Mouse (Mus musculus) embryonic facial prominence, embryonic 11.5 days (tissue): ENCODE measurements around the gene Cep135. TPM values are rescaled to one million over a fixed set of nuclear protein-coding genes. Genes with fewer than 3 reads are reported as not detected.

Source experiments
- ATAC-seq: fragments of 200-750 bp; cut with Nextera tagmentation; replicated peaks from 2 replicates; pipeline ENCODE4 v1.8.0; 2017; ENCODE audit warnings: low read depth; ENCODE audit not compliant: insufficient number of reproducible peaks, low FRiP score, low TSS enrichment
- DNase-seq: peaks from one replicate; pipeline ENCODE4 v3.0.0-alpha.2; 2015; ENCODE audit warnings: low spot score
- H3K27ac ChIP-seq: fragments of 300-500 bp; sonication (generic); replicated peaks from 2 replicates; pipeline ENCODE4 v1.5.1; 2014; ENCODE audit warnings: mild to moderate bottlenecking, low read depth, low read length, control low read depth
- H3K27me3 ChIP-seq: fragments of 300-500 bp; sonication (generic); 2 replicates; pipeline ENCODE4 v1.6.1; 2014; ENCODE audit warnings: mild to moderate bottlenecking, low read length, moderate library complexity, mixed read lengths; ENCODE audit not compliant: control insufficient read depth, insufficient read depth
- H3K36me3 ChIP-seq: fragments of 300-500 bp; sonication (generic); replicated peaks from 2 replicates; pipeline ENCODE4 v1.6.1; 2014; ENCODE audit warnings: low read depth, mild to moderate bottlenecking, low read length, moderate library complexity, mixed read lengths; ENCODE audit not compliant: control insufficient read depth, insufficient read depth
- H3K4me1 ChIP-seq: fragments of 300-500 bp; sonication (generic); 2 replicates; pipeline ENCODE4 v1.6.1; 2014; ENCODE audit warnings: low read length, mixed read lengths; ENCODE audit not compliant: control insufficient read depth, insufficient read depth
- H3K4me2 ChIP-seq: fragments of 300-500 bp; sonication (generic); 2 replicates; pipeline ENCODE4 v1.6.1; 2014; ENCODE audit warnings: low read depth, mild to moderate bottlenecking, control low read depth, low read length, moderate library complexity
- H3K4me3 ChIP-seq: fragments of 300-500 bp; sonication (generic); 2 replicates; pipeline ENCODE4 v1.5.1; 2014; ENCODE audit warnings: low read depth, low read length, control low read depth
- H3K9ac ChIP-seq: fragments of 300-500 bp; sonication (generic); replicated peaks from 2 replicates; pipeline ENCODE4 v1.6.1; 2014; ENCODE audit warnings: mild to moderate bottlenecking, control low read depth, low read length
- H3K9me3 ChIP-seq: fragments of 300-500 bp; sonication (generic); replicated peaks from 2 replicates; pipeline ENCODE4 v1.6.1; 2016; ENCODE audit warnings: mild to moderate bottlenecking, low read length, inconsistent platforms, mixed read lengths; ENCODE audit not compliant: control insufficient read depth
- WGBS: fragments of 180-500 bp; shearing (Covaris S2); extraction: QIAGEN DNeasy Blood & Tissue Kit; methylation state at CpG from one replicate; pipeline ENCODE4 v1.1.7; 2014; 5-methylcytosine and 5-hydroxymethylcytosine counted together
- polyA plus RNA-seq: library from polyadenylated mRNA; unstranded; fragments of >200 nt; fragmentation: Nextera tagmentation; extraction: Ambion mirVana; gene quantifications from 2 replicates; pipeline ENCODE4 v1.2.1, GENCODE M21; 2014

Cep135 gene
- polyA plus RNA-seq, 1 experiment from 2014 or later, result 13.3 TPM

DNA sequence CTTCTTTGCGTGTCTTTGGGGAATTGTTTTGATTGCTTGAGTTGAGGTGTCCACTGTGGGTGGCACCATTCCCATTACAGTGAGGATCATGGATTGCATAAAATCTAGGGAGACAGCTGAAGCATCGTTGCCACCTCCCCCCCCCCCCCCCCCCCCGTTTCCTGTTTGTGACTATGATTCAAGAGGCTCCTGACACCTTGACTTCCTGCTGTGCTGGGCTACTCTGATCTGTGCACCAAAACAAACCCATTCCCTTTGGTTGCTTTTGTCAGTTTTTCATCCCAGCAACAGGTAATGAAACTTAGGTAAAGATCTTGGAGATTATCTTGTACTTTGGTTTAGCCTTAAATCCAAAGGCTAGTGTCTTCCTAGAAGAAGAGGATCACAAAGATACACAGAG is 92.5 kb downstream of the Cep135 start:
- Histone ChIP-seq H3K4me1 (no peaks in the 10 kb centered on the region), H3K27ac (no peak overlapping the region), H3K36me3 (no peaks in the 10 kb centered on the region; the same call in 1 of the 2 replicates), H3K9ac (no peak overlapping the region), H3K4me3 (no peak overlapping the region), H3K4me2 (no peak overlapping the region), H3K27me3 (no peaks in the 10 kb centered on the region), H3K9me3 (no peaks in the 10 kb centered on the region)
- 86% methylated on average over 2 of the region's 3 CpGs for WGBS
- DNase-seq, result no peak
- no peak for ATAC-seq

DNA sequence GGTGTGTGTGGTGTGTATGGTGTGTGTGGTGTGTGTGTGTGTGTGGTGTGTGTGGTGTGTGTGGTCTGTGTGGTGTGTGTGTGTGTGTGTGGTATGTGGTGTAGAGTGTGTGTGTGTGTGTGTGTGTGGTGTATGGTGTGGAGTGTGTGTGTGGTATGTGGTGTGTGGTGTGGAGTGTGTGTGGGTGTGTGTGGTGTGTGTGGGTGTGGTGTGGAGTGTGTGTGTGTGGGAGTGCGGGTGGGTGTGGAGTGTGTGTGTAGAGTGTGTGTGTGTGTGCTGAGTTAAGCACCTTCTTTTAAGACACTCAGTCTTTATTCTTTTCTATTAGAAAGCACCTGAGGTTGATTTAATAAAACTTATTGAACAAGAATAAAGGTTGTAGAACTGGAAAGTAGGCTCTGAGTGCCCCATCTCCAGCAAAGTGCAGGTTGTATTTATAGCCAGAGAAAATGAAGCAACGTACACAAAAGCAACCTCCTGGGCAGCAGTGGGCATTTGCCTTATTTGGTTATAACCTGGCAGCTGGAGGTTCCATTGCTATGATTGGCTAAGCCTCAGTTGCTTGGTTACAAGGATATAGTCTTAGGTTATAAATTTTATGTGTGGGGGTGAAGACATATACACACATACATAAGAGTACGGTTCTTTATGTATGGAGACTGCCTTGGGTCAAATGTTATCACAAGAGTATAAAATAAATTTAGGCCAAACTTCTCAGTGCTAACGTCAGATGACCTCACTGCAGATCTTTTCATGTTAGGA is 93.6 kb downstream of the Cep135 start:
- no peaks in the 10 kb centered on the region for H3K9me3 ChIP-seq
- H3K9ac ChIP-seq, result no peak overlapping the region
- WGBS, result 82% methylated on average over 4 of the region's 4 CpGs
- DNase-seq (no peak), ATAC-seq (no peak)
- no peaks in the 10 kb centered on the region for H3K27me3 ChIP-seq
- no peak overlapping the region for H3K4me3 ChIP-seq
- no peaks in the 10 kb centered on the region for H3K4me1 ChIP-seq
- no peaks in the 10 kb centered on the region; the same call in 1 of the 2 replicates for H3K36me3 ChIP-seq
- H3K27ac ChIP-seq, result no peak overlapping the region
- no peak overlapping the region for H3K4me2 ChIP-seq

DNA sequence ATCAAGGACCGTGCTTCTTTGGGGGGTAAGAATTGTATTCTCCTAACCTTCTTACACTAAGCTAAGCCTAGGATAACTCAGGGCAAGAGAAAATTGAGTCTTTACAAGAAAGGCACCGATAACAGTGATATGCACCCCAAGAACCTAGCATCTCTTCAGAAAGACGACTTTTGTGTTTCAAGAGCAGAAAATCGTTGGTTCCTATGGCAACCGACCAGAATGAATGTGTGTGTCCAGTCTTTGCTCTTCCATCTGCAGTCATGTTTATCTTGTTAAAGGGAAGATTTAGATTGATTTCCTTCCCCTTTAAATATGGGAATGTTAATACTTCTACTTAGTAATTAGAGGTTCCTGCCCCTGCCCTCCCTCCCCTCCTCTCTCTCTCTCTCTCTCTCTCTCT is 95.0 kb downstream of the Cep135 start:
- no peak overlapping the region for H3K27ac ChIP-seq
- ATAC-seq, result no peak

DNA sequence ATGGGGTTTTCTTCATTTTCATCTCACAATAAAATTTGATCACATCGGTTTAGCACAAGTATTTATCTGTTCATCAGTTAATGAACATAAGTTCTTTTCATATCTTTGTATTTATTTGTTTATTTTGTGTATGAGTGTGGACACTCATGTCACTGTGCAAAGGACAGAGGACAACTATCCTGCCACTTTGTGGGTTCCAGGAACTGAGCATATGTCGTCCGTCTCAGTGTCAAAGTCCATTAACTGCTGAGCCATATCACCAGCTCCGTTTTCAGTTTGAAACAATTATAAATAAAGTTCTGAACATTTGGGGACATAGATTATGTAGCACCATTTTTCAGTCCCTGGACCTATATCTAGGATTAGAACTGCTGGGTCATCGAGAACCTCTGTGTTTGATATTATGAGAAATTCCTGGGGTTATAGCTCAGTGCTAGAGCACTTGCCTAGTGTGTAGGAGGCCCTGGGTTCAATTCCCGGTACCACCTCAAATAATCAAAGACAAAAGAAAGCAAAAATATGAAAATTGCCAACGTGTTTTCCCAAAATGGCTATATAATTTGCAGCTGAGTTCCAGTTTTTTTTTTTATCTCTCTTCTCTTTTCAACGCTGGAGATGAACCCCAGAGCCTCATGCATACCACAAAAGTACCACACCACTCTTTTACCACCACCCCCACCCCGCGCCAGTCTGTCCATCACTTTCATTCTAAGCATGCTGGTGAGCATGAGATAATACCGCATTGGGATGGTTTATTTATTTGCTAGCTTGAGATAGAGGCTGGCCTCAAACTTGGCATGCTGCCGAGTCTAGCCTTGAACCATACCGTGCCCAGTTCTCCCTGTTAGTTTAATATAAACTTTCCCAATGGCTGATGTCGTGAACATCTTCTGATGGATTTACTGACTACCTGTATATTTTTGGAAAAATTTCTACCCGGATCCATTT is 96.4 kb downstream of the Cep135 start:
- H3K9me3 ChIP-seq, result no peaks in the 10 kb centered on the region
- no peak overlapping the region for H3K27ac ChIP-seq
- ATAC-seq (no peak), DNase-seq (no peak)
- no peak overlapping the region for H3K4me2 ChIP-seq
- H3K27me3 ChIP-seq, result no peaks in the 10 kb centered on the region
- no peaks in the 10 kb centered on the region for H3K36me3 ChIP-seq
- WGBS, result 94% methylated on average over 15 of the region's 15 CpGs
- H3K9ac ChIP-seq, result no peak overlapping the region
- no peaks in the 10 kb centered on the region for H3K4me1 ChIP-seq
- no peak overlapping the region for H3K4me3 ChIP-seq

More for the DNA sequence above, 95.0 kb downstream of the Cep135 start:
- WGBS, result 68% methylated on average over 5 of the region's 5 CpGs
- Histone ChIP-seq H3K36me3 (no peaks in the 10 kb centered on the region; the same call in 1 of the 2 replicates), H3K4me2 (no peak overlapping the region), H3K9ac (no peak overlapping the region), H3K4me3 (no peak overlapping the region), H3K27me3 (no peaks in the 10 kb centered on the region), H3K4me1 (no peaks in the 10 kb centered on the region), H3K9me3 (no peaks in the 10 kb centered on the region)
- DNase-seq, result no peak

DNA sequence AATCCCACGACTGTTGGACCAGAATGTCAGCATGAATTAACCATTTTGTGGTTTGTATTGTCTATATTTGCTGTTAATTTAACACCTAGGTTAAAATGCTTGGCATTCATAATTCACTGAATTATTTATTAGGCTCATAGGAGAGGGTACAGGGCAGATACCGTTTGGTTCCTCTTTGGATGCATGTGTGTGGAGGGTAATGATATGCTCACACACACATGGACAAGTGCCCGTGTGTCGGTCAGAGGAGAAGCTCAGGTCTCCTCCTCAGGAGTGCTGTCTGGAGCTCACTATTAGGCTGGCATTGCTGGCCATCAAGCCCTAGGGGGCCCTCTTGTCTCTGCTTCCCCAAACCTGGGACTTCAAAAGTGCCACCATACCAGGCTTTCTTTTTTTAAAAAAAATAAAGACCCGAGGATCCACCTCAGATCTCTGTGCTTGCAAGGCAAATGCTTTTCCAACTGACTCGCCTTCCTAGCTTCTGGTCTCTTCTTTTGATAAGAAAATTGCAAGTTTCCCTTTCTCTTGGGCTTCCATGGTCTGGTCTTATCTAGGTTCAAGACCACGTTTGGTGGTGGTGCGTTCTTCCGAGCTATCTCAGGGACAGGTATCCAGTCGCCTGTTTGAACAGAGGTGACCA is 99.6 kb downstream of the Cep135 start:
- no peaks in the 10 kb centered on the region for H3K9me3 ChIP-seq
- H3K4me3 ChIP-seq, result no peak overlapping the region
- no peak overlapping the region for H3K27ac ChIP-seq
- no peak overlapping the region for H3K4me2 ChIP-seq
- no peaks in the 10 kb centered on the region for H3K4me1 ChIP-seq
- ATAC-seq, result no peak
- H3K27me3 ChIP-seq, result no peaks in the 10 kb centered on the region
- no peak for DNase-seq
- WGBS, result 92% methylated on average over 10 of the region's 10 CpGs
- H3K36me3 ChIP-seq, result no peaks in the 10 kb centered on the region
- H3K9ac ChIP-seq, result no peak overlapping the region

DNA sequence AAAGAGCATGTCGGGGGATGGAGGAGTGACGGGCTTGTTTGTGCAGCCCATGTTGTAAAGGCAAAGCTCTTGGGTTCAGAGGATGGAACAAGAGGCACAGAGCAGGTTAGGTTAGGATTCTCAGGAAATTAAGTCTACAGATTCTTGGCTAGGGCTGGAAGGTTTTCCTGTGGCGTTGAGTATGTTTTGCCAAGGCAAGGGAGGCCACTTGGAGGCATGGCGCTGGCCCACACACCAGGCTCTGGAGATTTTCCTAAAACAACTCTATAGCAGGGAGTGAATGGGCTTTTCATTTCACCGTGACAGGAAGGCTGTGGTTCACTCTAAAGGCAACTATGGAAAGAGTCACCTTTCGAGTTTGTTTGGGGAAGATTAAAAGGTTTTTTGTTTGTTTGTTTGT is 100.1 kb downstream of the Cep135 start:
- Histone ChIP-seq H3K4me2 (no peak overlapping the region), H3K36me3 (no peaks in the 10 kb centered on the region), H3K27me3 (no peaks in the 10 kb centered on the region), H3K9me3 (no peaks in the 10 kb centered on the region), H3K27ac (no peak overlapping the region), H3K4me1 (no peaks in the 10 kb centered on the region), H3K9ac (no peak overlapping the region), H3K4me3 (no peak overlapping the region)
- WGBS, result 81% methylated on average over 6 of the region's 6 CpGs
- ATAC-seq, result no peak
- no peak for DNase-seq

DNA sequence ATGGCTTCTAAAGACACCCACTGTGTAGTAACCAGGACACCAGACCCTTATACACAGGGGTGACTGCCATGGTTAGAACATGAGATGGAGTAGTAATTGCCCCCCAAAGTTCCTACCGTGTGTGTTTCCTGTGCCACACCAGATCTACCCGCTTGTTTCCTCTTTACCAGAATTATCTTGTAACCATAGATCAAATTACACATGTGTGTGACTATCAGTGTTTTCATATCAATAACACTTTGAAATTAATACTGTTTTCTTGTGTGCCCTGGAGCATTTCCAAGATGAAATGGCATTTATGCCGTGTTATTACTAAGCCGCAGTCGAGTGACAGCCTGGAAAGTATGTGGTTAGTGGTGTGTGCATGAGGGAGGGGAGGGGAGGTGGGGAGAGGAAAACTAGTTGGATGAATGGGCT is 101.7 kb downstream of the Cep135 start:
- ATAC-seq (no peak), DNase-seq (no peak)
- no peaks in the 10 kb centered on the region for H3K36me3 ChIP-seq
- no peak overlapping the region for H3K4me3 ChIP-seq
- no peak overlapping the region for H3K9ac ChIP-seq
- H3K27me3 ChIP-seq, result no peaks in the 10 kb centered on the region
- no peak overlapping the region for H3K27ac ChIP-seq
- H3K4me2 ChIP-seq, result no peak overlapping the region
- no peaks in the 10 kb centered on the region for H3K9me3 ChIP-seq
- WGBS, result 68% methylated on average over 5 of the region's 5 CpGs
- no peaks in the 10 kb centered on the region for H3K4me1 ChIP-seq
